9 mouse cellular contexts compared by ENCODE assay signal in the genomic region with DNA sequence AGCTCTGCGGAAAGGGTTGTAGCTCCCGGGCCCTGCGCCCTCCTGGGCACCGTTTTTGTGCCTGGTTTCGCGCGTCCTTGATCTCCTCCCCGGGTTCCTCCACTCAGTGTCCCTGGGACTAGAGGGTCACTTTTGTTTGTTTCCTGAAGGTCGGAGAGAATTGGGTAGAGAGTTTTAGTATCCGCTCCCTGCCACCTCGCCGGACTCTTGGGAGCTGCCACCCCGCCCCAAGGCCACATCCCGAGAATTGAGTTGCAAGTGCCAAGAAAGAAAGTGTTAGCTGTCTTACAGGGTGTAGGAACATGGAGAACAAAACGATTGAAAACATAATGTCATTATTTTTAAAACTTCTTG. TPM values are rescaled to one million over a fixed set of nuclear protein-coding genes. Genes with fewer than 3 reads are reported as not detected.
DNase-seq lines count a peak whose midpoint lies in the region; ATAC-seq and TF ChIP-seq lines count a peak whose summit lies in the region.
"Had no signal": no experiment of that assay in that cellular context is flagged by ENCODE, and none has a peak within 500 bp of the region (broad histone marks: within the 10 kb centered on the region; RNA-seq: fewer than 3 reads in every experiment).

No protein-coding gene starts in this region.

- TF ChIP-seq POLR2A in myocyte (IDR thresholded peaks at IDR 0.05; ENCODE audit: insufficient read length, low read depth), result no peak

- WGBS in lung, embryonic 14.5 days, result under 1% methylated on average over 15 of the region's 15 CpGs
- 0% methylated on average over 14 of the region's 15 CpGs for WGBS in embryonic facial prominence, embryonic 14.5 days
- 0% methylated on average over 15 of the region's 15 CpGs for WGBS in intestine, embryonic 15.5 days

- peak overlapping the region; percentile 80 for H3K4me2 ChIP-seq in lung, embryonic 14.5 days
- peak overlapping the region; percentile 64 for H3K4me2 ChIP-seq in embryonic facial prominence, embryonic 14.5 days (ENCODE audit: low read depth, low read length)
- H3K4me2 ChIP-seq in intestine, embryonic 15.5 days (replicated peaks), result peak overlapping the region; percentile 55
- peak overlapping the region; percentile 81 for H3K4me2 ChIP-seq in myocyte (ENCODE audit: low read depth)

- no peak for TF ChIP-seq CTCF in lung, embryonic 14.5 days (IDR thresholded peaks at IDR 0.05; ENCODE audit: low read depth)

- 0 out of 2 replicates have a peak, but pooled peaks cover 3% of the 10 kb centered on the region for H3K4me1 ChIP-seq in lung, embryonic 14.5 days (ENCODE audit: insufficient read depth)
- H3K4me1 ChIP-seq in embryonic facial prominence, embryonic 14.5 days (ENCODE audit: control insufficient read depth, insufficient read depth, low read length), result peaks cover 21% of the 10 kb centered on the region
- 0 out of 2 replicates have a peak, but pooled peaks cover 2% of the 10 kb centered on the region for H3K4me1 ChIP-seq in intestine, embryonic 15.5 days (replicated peaks)

- H3K36me3 ChIP-seq in lung, embryonic 14.5 days (ENCODE audit: insufficient read depth), result no peaks in the 10 kb centered on the region
- no peaks in the 10 kb centered on the region for H3K36me3 ChIP-seq in embryonic facial prominence, embryonic 14.5 days (ENCODE audit: control insufficient read depth, insufficient read depth, low read length)
- no peaks in the 10 kb centered on the region for H3K36me3 ChIP-seq in intestine, embryonic 15.5 days
- H3K36me3 ChIP-seq in myocyte (ENCODE audit: control insufficient read depth, insufficient read depth), result no peaks in the 10 kb centered on the region

- no peak for DNase-seq in lung, embryonic 14.5 days
- no peak for DNase-seq in lung, postnatal 4 days
- DNase-seq in embryonic facial prominence, embryonic 14.5 days (ENCODE audit: low spot score), result no peak
- DNase-seq in frontal cortex, postnatal 25 days (ENCODE audit: low spot score in 2 of 2), result no peak
- no peak for DNase-seq in kidney, adult 8-10 months

- peak overlapping the region; percentile 69 for H3K4me3 ChIP-seq in lung, embryonic 14.5 days (ENCODE audit: low read depth, low read length)
- H3K4me3 ChIP-seq in embryonic facial prominence, embryonic 14.5 days (ENCODE audit: low read depth, low read length), result peak overlapping the region; percentile 91
- peak overlapping the region; percentile 68 for H3K4me3 ChIP-seq in intestine, embryonic 15.5 days (replicated peaks)
- peak overlapping the region; percentile 92 for H3K4me3 ChIP-seq in myocyte

- H3K27me3 ChIP-seq in lung, embryonic 14.5 days (ENCODE audit: insufficient read depth, low read length), result no peaks in the 10 kb centered on the region
- H3K27me3 ChIP-seq in embryonic facial prominence, embryonic 14.5 days (replicated peaks; ENCODE audit: control insufficient read depth, insufficient read depth, low read length), result no peaks in the 10 kb centered on the region
- H3K27me3 ChIP-seq in intestine, embryonic 15.5 days (replicated peaks), result no peaks in the 10 kb centered on the region
- no peaks in the 10 kb centered on the region for H3K27me3 ChIP-seq in myocyte (ENCODE audit: control insufficient read depth, insufficient read depth, insufficient read length)

- H3K9me3 ChIP-seq in lung, embryonic 14.5 days (ENCODE audit: low read depth, low read length), result no peaks in the 10 kb centered on the region
- H3K9me3 ChIP-seq in embryonic facial prominence, embryonic 14.5 days (ENCODE audit: control insufficient read depth, low read length), result no peaks in the 10 kb centered on the region
- H3K9me3 ChIP-seq in intestine, embryonic 15.5 days, result no peaks in the 10 kb centered on the region

- H3K79me2 ChIP-seq in myocyte (ENCODE audit: control insufficient read depth, insufficient read depth), result peaks cover 54% of the 10 kb centered on the region

- H3K9ac ChIP-seq in lung, embryonic 14.5 days, result peak overlapping the region; percentile 95
- peak overlapping the region; percentile 98 for H3K9ac ChIP-seq in embryonic facial prominence, embryonic 14.5 days (ENCODE audit: low read depth, low read length)
- peak overlapping the region; percentile 81 for H3K9ac ChIP-seq in intestine, embryonic 15.5 days

- H3ac ChIP-seq in myocyte (ENCODE audit: control insufficient read depth, insufficient read length), result peak overlapping the region; percentile 36

- peak overlapping the region; percentile 78 for H3K27ac ChIP-seq in lung, embryonic 14.5 days (ENCODE audit: low read depth)
- H3K27ac ChIP-seq in embryonic facial prominence, embryonic 14.5 days (replicated peaks; ENCODE audit: low read depth, low read length), result peak overlapping the region; percentile 89
- peak overlapping the region; percentile 75 for H3K27ac ChIP-seq in intestine, embryonic 15.5 days

- ATAC-seq in lung, embryonic 14.5 days (ENCODE audit: insufficient read depth), result no peak
- ATAC-seq in embryonic facial prominence, embryonic 14.5 days (ENCODE audit: low read depth), result peak; percentile 1; the same call in 1 of the 2 replicates
- ATAC-seq in intestine, embryonic 15.5 days, result peak; percentile 3; the same call in 1 of the 2 replicates
- no peak for ATAC-seq in inflammation-experienced regulatory T-cells, adult 6 months

TF ChIP-seq in myocyte, 11 proteins besides CTCF, POLR2A, EP300 and RAD21:
- TF ChIP-seq SRF (IDR thresholded peaks at IDR 0.05; ENCODE audit: control insufficient read depth, insufficient read length, low read depth), result no peak
- TF ChIP-seq E2F4 (IDR thresholded peaks at IDR 0.05; ENCODE audit: insufficient read depth), result no peak
- no peak for TF ChIP-seq MYOD1 (IDR thresholded peaks at IDR 0.05; ENCODE audit: control insufficient read depth in 1 of 3, insufficient read length in 2 of 3, low read depth in 2 of 3)
- TF ChIP-seq TCF3 (IDR thresholded peaks at IDR 0.05; ENCODE audit: insufficient read length, low read depth), result no peak
- no peak for TF ChIP-seq USF1 (IDR thresholded peaks at IDR 0.05; ENCODE audit: low read depth)
- TF ChIP-seq TCF12 (IDR thresholded peaks at IDR 0.05; ENCODE audit: insufficient read depth, poor library complexity, severe bottlenecking), result no peak
- TF ChIP-seq CEBPB (IDR thresholded peaks at IDR 0.05; ENCODE audit: insufficient read depth, poor library complexity, severe bottlenecking), result no peak
- TF ChIP-seq REST (IDR thresholded peaks at IDR 0.05; ENCODE audit: insufficient read depth, insufficient read length), result no peak
- TF ChIP-seq MAX (IDR thresholded peaks at IDR 0.05; ENCODE audit: low read depth), result no peak
- TF ChIP-seq POLR2AphosphoS2 (IDR thresholded peaks at IDR 0.05; ENCODE audit: insufficient read length, low read depth), result no peak
- TF ChIP-seq MYOG (IDR thresholded peaks at IDR 0.05; ENCODE audit: control insufficient read depth in 1 of 3, insufficient read depth in 1 of 3, insufficient read length in 2 of 3, low read depth in 2 of 3), result no peak

RNA-seq across cellular contexts. Expression of a gene that starts 0.5 kb away (rescaled TPM):
- polyA plus RNA-seq in lung, embryonic 14.5 days (2014; fragmentation: Nextera tagmentation; extraction: Ambion mirVana), result 451 and 469 TPM in 2 replicates
- polyA plus RNA-seq in embryonic facial prominence, embryonic 14.5 days (2014; fragmentation: Nextera tagmentation; extraction: Ambion mirVana), result 575 and 595 TPM in 2 replicates
- 289 and 306 TPM in 2 replicates for polyA plus RNA-seq in intestine, embryonic 15.5 days (2015; fragmentation: Nextera tagmentation; extraction: Ambion mirVana)
- 183 TPM for polyA plus RNA-seq in myocyte (2012; fragmentation: generic; extraction: Trizol)
- 10 to 100 TPM; 60.2 to 63.2 (median 62.6) TPM for polyA plus RNA-seq in inflammation-experienced regulatory T-cells, adult 6 months (2017; shearing (Covaris generic))

RNA-seq across cellular contexts. Expression of a gene that starts 29.4 kb away (rescaled TPM):
- polyA plus RNA-seq in lung, embryonic 14.5 days (2014; fragmentation: Nextera tagmentation; extraction: Ambion mirVana), result 0.19 TPM in 1 of 2 replicates, not detected in the other
- polyA plus RNA-seq in embryonic facial prominence, embryonic 14.5 days (2014; fragmentation: Nextera tagmentation; extraction: Ambion mirVana), result 0.17 and 0.42 TPM in 2 replicates
- not detected in 2 replicates for polyA plus RNA-seq in intestine, embryonic 15.5 days (2015; fragmentation: Nextera tagmentation; extraction: Ambion mirVana)
- polyA plus RNA-seq in myocyte (2012; fragmentation: generic; extraction: Trizol), result 0.47 TPM
- polyA plus RNA-seq in inflammation-experienced regulatory T-cells, adult 6 months (2017; shearing (Covaris generic)), result not detected
- polyA plus RNA-seq: thymus, postnatal 0 days had no signal

RNA-seq across cellular contexts. Expression of a gene that starts 39.9 kb away (rescaled TPM):
- 0.61 and 0.84 TPM in 2 replicates for polyA plus RNA-seq in lung, embryonic 14.5 days (2014; fragmentation: Nextera tagmentation; extraction: Ambion mirVana)
- 0.96 and 1.3 TPM in 2 replicates for polyA plus RNA-seq in embryonic facial prominence, embryonic 14.5 days (2014; fragmentation: Nextera tagmentation; extraction: Ambion mirVana)
- 0.29 and 0.53 TPM in 2 replicates for polyA plus RNA-seq in intestine, embryonic 15.5 days (2015; fragmentation: Nextera tagmentation; extraction: Ambion mirVana)
- polyA plus RNA-seq in myocyte (2012; fragmentation: generic; extraction: Trizol), result 0.17 TPM
- under 1 TPM; 0.38 to 0.66 (median 0.66) TPM for polyA plus RNA-seq in inflammation-experienced regulatory T-cells, adult 6 months (2017; shearing (Covaris generic))

RNA-seq across cellular contexts. Expression of a gene that starts 47.8 kb away (rescaled TPM):
- polyA plus RNA-seq in lung, embryonic 14.5 days (2014; fragmentation: Nextera tagmentation; extraction: Ambion mirVana), result 15.3 and 15.8 TPM in 2 replicates
- polyA plus RNA-seq in embryonic facial prominence, embryonic 14.5 days (2014; fragmentation: Nextera tagmentation; extraction: Ambion mirVana), result 19.5 and 21.3 TPM in 2 replicates
- polyA plus RNA-seq in intestine, embryonic 15.5 days (2015; fragmentation: Nextera tagmentation; extraction: Ambion mirVana), result 7.4 and 7.7 TPM in 2 replicates
- 16.7 TPM for polyA plus RNA-seq in myocyte (2012; fragmentation: generic; extraction: Trizol)
- 1 to 10 TPM in 2 of 3 experiments, under 1 TPM in 1; 0.65 to 1.1 (median 1.0) TPM for polyA plus RNA-seq in inflammation-experienced regulatory T-cells, adult 6 months (2017; shearing (Covaris generic))

Comparison
In these comparisons a context has a peak if more than half of its experiments do, and no peak if none do; other contexts are left out.
1. ATAC-seq: peak in embryonic facial prominence, embryonic 14.5 days (single experiment) and intestine, embryonic 15.5 days (single experiment); none in lung, embryonic 14.5 days (single experiment) and inflammation-experienced regulatory T-cells, adult 6 months (single experiment).
2. Peak in every context shown above with its lines, with median percentiles within 50 percentile points of each other: H3K27ac ChIP-seq, H3K4me2 ChIP-seq, H3K4me3 ChIP-seq and H3K9ac ChIP-seq.